Mouse (Mus musculus) CH12F3 (cell line): Measurements from ENCODE around the gene Olfr740.

Experiments used
- in situ Hi-C: fragments of 300-500 bp; cut with MboI; formaldehyde crosslinking; loops from 2 replicates; pipeline ENCODE4 v1.14.3; 2020; ENCODE audit warnings: low sequenced_read_pairs

The Olfr740 gene

DNA sequence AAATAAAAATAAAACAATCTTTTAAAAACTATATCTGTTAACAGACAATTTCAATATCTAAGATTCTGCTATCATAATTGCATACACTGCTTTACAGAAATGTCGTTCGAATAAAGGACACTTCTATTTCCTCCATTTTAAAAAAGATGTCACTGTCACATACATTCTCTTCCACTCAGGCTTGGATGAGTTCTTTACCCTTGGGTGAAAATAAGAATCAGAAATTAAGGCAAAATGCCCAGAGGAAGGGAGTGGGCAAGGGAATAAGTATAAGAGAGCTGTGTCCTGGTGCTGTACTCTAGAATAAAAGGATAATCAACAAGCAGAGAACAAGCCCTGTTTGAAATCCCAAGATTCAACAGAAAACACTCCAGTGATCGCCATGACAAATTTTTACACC, at the start of gene Olfr740:
Olfr740 (plus strand) TSS at position 301 of the 400 bp plus-strand sequence.
- in situ Hi-C loops: no loop called here

DNA sequence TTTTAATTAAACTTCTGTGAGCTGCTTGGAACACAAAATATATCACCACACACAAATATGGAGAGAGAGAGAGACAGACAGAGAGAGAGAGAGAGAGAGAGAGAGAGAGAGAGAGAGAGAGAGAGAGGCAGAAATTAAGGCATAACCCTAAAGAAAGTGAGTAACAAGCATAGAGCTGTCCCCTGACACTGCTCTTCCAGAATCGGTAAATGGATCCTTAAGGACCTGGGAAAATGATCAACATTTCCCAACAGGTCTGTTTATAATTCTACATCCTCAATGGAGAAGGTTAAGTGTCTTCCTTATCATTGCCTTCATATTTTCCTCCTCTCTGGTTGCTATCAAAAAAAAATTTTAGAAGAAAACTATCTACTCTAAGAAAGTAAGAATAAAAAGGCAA, 38.1 kb upstream of the Olfr740 start, which contains the start of gene Olfr738:
Olfr738 (plus strand) TSS at position 301 of the 400 bp plus-strand sequence.
- in situ Hi-C loops: no loop called here

- in situ Hi-C loops: no loop called here
These were observed 27.0 kb upstream of the Olfr740 start, which contains the start of gene Olfr739 for GRCm38 (mm10) chr14:50418326-50418725. TSS of gene Olfr739 (plus strand) at chr14:50418626.

- in situ Hi-C loops: no loop called here
These were observed 27.1 kb downstream of the Olfr740 start, which contains the start of gene Olfr741 for GRCm38 (mm10) chr14:50472438-50472837. TSS of gene Olfr741 (plus strand) at chr14:50472738.

GRCm38 (mm10) chr14:50478406-50478805, 33.1 kb downstream of the Olfr740 start:
- in situ Hi-C loops: no loop called here

- in situ Hi-C loops: no loop called here
These were observed 58.0 kb downstream of the Olfr740 start, which contains the start of gene Olfr742 for GRCm38 (mm10) chr14:50503300-50503699. TSS of gene Olfr742 (plus strand) at chr14:50503600.
